Mouse (Mus musculus): ENCODE measurements at regions not wholly inside any gene's neighbourhood (a gene's known extent, or its start where the extent isn't known, plus 50 kb on each side); places are given as distances from the start of the nearest gene placed in this dataset.
A peak's percentile ranks its signal among the peaks of the same experiment; 100 is the strongest.

GRCm38 (mm10) chr7:39822550-39823178, 305.1 kb downstream of the Zfp619 start:
- Histone ChIP-seq H3K9ac (ENCODE audit: low read length) (no peak overlapping the region), H3K36me3 (ENCODE audit: control insufficient read depth, insufficient read depth, low read length) (no peaks in the 10 kb centered on the region), H3K4me2 (ENCODE audit: low read length) (no peak overlapping the region), H3K4me1 (ENCODE audit: control insufficient read depth, insufficient read depth, low read length) (no peaks in the 10 kb centered on the region), H3K27me3 (replicated peaks; ENCODE audit: control insufficient read depth, insufficient read depth, low read length) (no peaks in the 10 kb centered on the region), H3K4me3 (ENCODE audit: low read depth, low read length) (no peak overlapping the region), H3K9me3 (replicated peaks; ENCODE audit: control insufficient read depth, low read length) (no peaks in the 10 kb centered on the region), H3K27ac (ENCODE audit: low read depth, low read length) (no peak overlapping the region)
- ATAC-seq (no peak), DNase-seq (ENCODE audit: low spot score) (no peak)
- 93% methylated on average over 4 of the region's 4 CpGs for WGBS

- Histone ChIP-seq H3K9ac (ENCODE audit: low read length) (no peak overlapping the region), H3K9me3 (replicated peaks; ENCODE audit: control insufficient read depth, low read length) (no peaks in the 10 kb centered on the region), H3K27me3 (replicated peaks; ENCODE audit: control insufficient read depth, insufficient read depth, low read length) (no peaks in the 10 kb centered on the region), H3K4me3 (ENCODE audit: low read depth, low read length) (no peak overlapping the region), H3K4me2 (ENCODE audit: low read length) (no peak overlapping the region), H3K36me3 (ENCODE audit: control insufficient read depth, insufficient read depth, low read length) (no peaks in the 10 kb centered on the region), H3K27ac (ENCODE audit: low read depth, low read length) (no peak overlapping the region), H3K4me1 (ENCODE audit: control insufficient read depth, insufficient read depth, low read length) (no peaks in the 10 kb centered on the region)
- ATAC-seq (no peak), DNase-seq (ENCODE audit: low spot score) (no peak)
- WGBS, result 82% methylated on average over 6 of the region's 6 CpGs
Observed at GRCm38 (mm10) chr7:39828378-39828777, 310.8 kb downstream of the Zfp619 start.

GRCm38 (mm10) chr7:39830831-39831230, 313.3 kb downstream of the Zfp619 start:
- H3K9me3 ChIP-seq (replicated peaks; ENCODE audit: control insufficient read depth, low read length), result no peaks in the 10 kb centered on the region
- H3K4me1 ChIP-seq (ENCODE audit: control insufficient read depth, insufficient read depth, low read length), result no peaks in the 10 kb centered on the region
- WGBS, result 88% methylated on average over 2 of the region's 2 CpGs
- no peak overlapping the region for H3K27ac ChIP-seq (ENCODE audit: low read depth, low read length)
- H3K4me3 ChIP-seq (ENCODE audit: low read depth, low read length), result no peak overlapping the region
- no peak for DNase-seq (ENCODE audit: low spot score)
- H3K36me3 ChIP-seq (ENCODE audit: control insufficient read depth, insufficient read depth, low read length), result no peaks in the 10 kb centered on the region
- H3K9ac ChIP-seq (ENCODE audit: low read length), result no peak overlapping the region
- H3K4me2 ChIP-seq (ENCODE audit: low read length), result no peak overlapping the region
- no peak for ATAC-seq
- no peaks in the 10 kb centered on the region for H3K27me3 ChIP-seq (replicated peaks; ENCODE audit: control insufficient read depth, insufficient read depth, low read length)

- no peak overlapping the region for H3K4me2 ChIP-seq (ENCODE audit: low read length)
- H3K4me3 ChIP-seq (ENCODE audit: low read depth, low read length), result no peak overlapping the region
- no peaks in the 10 kb centered on the region for H3K4me1 ChIP-seq (ENCODE audit: control insufficient read depth, insufficient read depth, low read length)
- no peaks in the 10 kb centered on the region for H3K9me3 ChIP-seq (replicated peaks; ENCODE audit: control insufficient read depth, low read length)
- no peak overlapping the region for H3K9ac ChIP-seq (ENCODE audit: low read length)
- no peak for ATAC-seq
- H3K27ac ChIP-seq (ENCODE audit: low read depth, low read length), result no peak overlapping the region
- no peak for DNase-seq (ENCODE audit: low spot score)
- H3K36me3 ChIP-seq (ENCODE audit: control insufficient read depth, insufficient read depth, low read length), result no peaks in the 10 kb centered on the region
- 93% methylated on average over 3 of the region's 3 CpGs for WGBS
- no peaks in the 10 kb centered on the region for H3K27me3 ChIP-seq (replicated peaks; ENCODE audit: control insufficient read depth, insufficient read depth, low read length)
Observed at GRCm38 (mm10) chr7:39841988-39842387, 324.4 kb downstream of the Zfp619 start.

GRCm38 (mm10) chr7:39847914-39848782, 330.6 kb downstream of the Zfp619 start:
- Histone ChIP-seq H3K9me3 (replicated peaks; ENCODE audit: control insufficient read depth, low read length) (no peaks in the 10 kb centered on the region), H3K27ac (ENCODE audit: low read depth, low read length) (no peak overlapping the region), H3K4me1 (ENCODE audit: control insufficient read depth, insufficient read depth, low read length) (no peaks in the 10 kb centered on the region), H3K9ac (ENCODE audit: low read length) (no peak overlapping the region), H3K27me3 (replicated peaks; ENCODE audit: control insufficient read depth, insufficient read depth, low read length) (no peaks in the 10 kb centered on the region), H3K4me3 (ENCODE audit: low read depth, low read length) (no peak overlapping the region), H3K36me3 (ENCODE audit: control insufficient read depth, insufficient read depth, low read length) (no peaks in the 10 kb centered on the region), H3K4me2 (ENCODE audit: low read length) (no peak overlapping the region)
- ATAC-seq, result peak; percentile 87
- peak; percentile 76 for DNase-seq (ENCODE audit: low spot score)
- 52% methylated on average over 7 of the region's 7 CpGs for WGBS

- no peaks in the 10 kb centered on the region for H3K27me3 ChIP-seq (replicated peaks; ENCODE audit: control insufficient read depth, insufficient read depth, low read length)
- H3K36me3 ChIP-seq (ENCODE audit: control insufficient read depth, insufficient read depth, low read length), result no peaks in the 10 kb centered on the region
- WGBS, result 90% methylated on average over 2 of the region's 2 CpGs
- ATAC-seq (no peak), DNase-seq (ENCODE audit: low spot score) (no peak)
- H3K27ac ChIP-seq (ENCODE audit: low read depth, low read length), result no peak overlapping the region
- no peak overlapping the region for H3K4me3 ChIP-seq (ENCODE audit: low read depth, low read length)
- H3K9me3 ChIP-seq (replicated peaks; ENCODE audit: control insufficient read depth, low read length), result no peaks in the 10 kb centered on the region
- no peaks in the 10 kb centered on the region for H3K4me1 ChIP-seq (ENCODE audit: control insufficient read depth, insufficient read depth, low read length)
- no peak overlapping the region for H3K4me2 ChIP-seq (ENCODE audit: low read length)
- H3K9ac ChIP-seq (ENCODE audit: low read length), result no peak overlapping the region
Observed at GRCm38 (mm10) chr7:39857301-39857700, 339.7 kb downstream of the Zfp619 start.

- no peaks in the 10 kb centered on the region for H3K4me1 ChIP-seq (ENCODE audit: control insufficient read depth, insufficient read depth, low read length)
- 85% methylated on average over 4 of the region's 4 CpGs for WGBS
- H3K36me3 ChIP-seq (ENCODE audit: control insufficient read depth, insufficient read depth, low read length), result no peaks in the 10 kb centered on the region
- no peak overlapping the region for H3K9ac ChIP-seq (ENCODE audit: low read length)
- no peak overlapping the region for H3K4me3 ChIP-seq (ENCODE audit: low read depth, low read length)
- H3K27me3 ChIP-seq (replicated peaks; ENCODE audit: control insufficient read depth, insufficient read depth, low read length), result no peaks in the 10 kb centered on the region
- H3K27ac ChIP-seq (ENCODE audit: low read depth, low read length), result no peak overlapping the region
- ATAC-seq (no peak), DNase-seq (ENCODE audit: low spot score) (no peak)
- no peaks in the 10 kb centered on the region for H3K9me3 ChIP-seq (replicated peaks; ENCODE audit: control insufficient read depth, low read length)
- no peak overlapping the region for H3K4me2 ChIP-seq (ENCODE audit: low read length)
Observed at GRCm38 (mm10) chr7:39862835-39863234, 345.3 kb downstream of the Zfp619 start.

GRCm38 (mm10) chr7:39864130-39864529, 346.6 kb downstream of the Zfp619 start:
- no peak overlapping the region for H3K4me3 ChIP-seq (ENCODE audit: low read depth, low read length)
- no peaks in the 10 kb centered on the region for H3K9me3 ChIP-seq (replicated peaks; ENCODE audit: control insufficient read depth, low read length)
- DNase-seq (ENCODE audit: low spot score) (peak; percentile 16), ATAC-seq (no peak)
- no peak overlapping the region for H3K4me2 ChIP-seq (ENCODE audit: low read length)
- H3K27me3 ChIP-seq (replicated peaks; ENCODE audit: control insufficient read depth, insufficient read depth, low read length), result no peaks in the 10 kb centered on the region
- H3K27ac ChIP-seq (ENCODE audit: low read depth, low read length), result no peak overlapping the region
- H3K4me1 ChIP-seq (ENCODE audit: control insufficient read depth, insufficient read depth, low read length), result no peaks in the 10 kb centered on the region
- 77% methylated on average over 3 of the region's 3 CpGs for WGBS
- H3K9ac ChIP-seq (ENCODE audit: low read length), result no peak overlapping the region
- H3K36me3 ChIP-seq (ENCODE audit: control insufficient read depth, insufficient read depth, low read length), result no peaks in the 10 kb centered on the region

GRCm38 (mm10) chr7:39864781-39865180, 347.2 kb downstream of the Zfp619 start:
- 95% methylated on average over 3 of the region's 3 CpGs for WGBS
- H3K27me3 ChIP-seq (replicated peaks; ENCODE audit: control insufficient read depth, insufficient read depth, low read length), result no peaks in the 10 kb centered on the region
- no peak overlapping the region for H3K4me3 ChIP-seq (ENCODE audit: low read depth, low read length)
- no peak for ATAC-seq
- no peaks in the 10 kb centered on the region for H3K9me3 ChIP-seq (replicated peaks; ENCODE audit: control insufficient read depth, low read length)
- H3K36me3 ChIP-seq (ENCODE audit: control insufficient read depth, insufficient read depth, low read length), result no peaks in the 10 kb centered on the region
- no peak overlapping the region for H3K27ac ChIP-seq (ENCODE audit: low read depth, low read length)
- no peaks in the 10 kb centered on the region for H3K4me1 ChIP-seq (ENCODE audit: control insufficient read depth, insufficient read depth, low read length)
- no peak for DNase-seq (ENCODE audit: low spot score)
- H3K4me2 ChIP-seq (ENCODE audit: low read length), result no peak overlapping the region
- H3K9ac ChIP-seq (ENCODE audit: low read length), result no peak overlapping the region
